Mouse (Mus musculus): ENCODE results near the gene Hmga1b. TPM values are rescaled to one million over a fixed set of nuclear protein-coding genes. Genes with fewer than 3 reads are reported as not detected.
"Not testable (repeated sequence)": the region's sequence is repeated elsewhere in the genome, so short reads cannot be mapped to it uniquely, and the experiment has no call there.

Gene Hmga1b
- polyA plus RNA-seq, 1 experiment from 2014 or later: 9.3 TPM

DNA sequence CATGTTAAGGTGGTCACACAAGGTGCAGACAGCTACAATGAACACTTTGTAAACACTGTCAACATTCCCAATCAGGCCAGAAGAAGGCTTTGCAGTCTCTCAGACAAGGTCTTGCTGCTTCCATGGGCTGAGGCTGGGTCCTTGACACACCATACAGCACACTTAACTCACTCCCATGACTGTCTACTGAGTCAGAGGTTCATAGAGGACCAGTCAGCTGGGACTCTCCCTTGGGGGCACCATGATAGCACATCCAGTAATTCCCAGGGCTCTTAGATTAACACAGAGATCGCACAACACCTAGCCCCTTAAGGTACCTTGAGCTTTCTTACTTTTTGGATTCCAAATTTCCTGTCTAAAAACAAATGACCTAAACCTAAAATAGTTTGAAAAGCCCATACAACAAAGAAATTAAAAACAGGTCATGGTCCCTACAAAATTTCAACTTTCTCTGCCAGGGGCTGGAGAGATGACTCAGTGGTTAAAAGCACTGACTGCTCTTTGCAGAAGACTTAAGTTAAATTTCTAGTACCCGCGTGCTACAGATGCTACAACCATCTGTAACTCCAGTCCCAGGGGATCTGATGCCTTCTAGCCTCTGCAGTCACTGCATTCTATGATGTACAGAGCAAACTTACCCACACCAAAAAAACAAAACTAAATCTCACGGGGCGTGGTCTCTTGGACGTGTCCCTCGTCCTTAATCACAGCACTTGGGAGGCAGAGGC lies 11.0 kb downstream of the Hmga1b start:
- no peaks in the 10 kb centered on the region for H3K36me3 ChIP-seq
- H3K9ac ChIP-seq: no peak overlapping the region
- ATAC-seq (ENCODE audit: insufficient read depth, low FRiP score, low read depth): no peak
- no peak overlapping the region for H3K4me3 ChIP-seq (replicated peaks)
- WGBS: 84% methylated on average over 7 of the region's 7 CpGs
- H3K4me1 ChIP-seq: no peaks in the 10 kb centered on the region
- no peaks in the 10 kb centered on the region for H3K9me3 ChIP-seq
- H3K4me2 ChIP-seq: no peak overlapping the region
- H3K27ac ChIP-seq: no peak overlapping the region
- H3K27me3 ChIP-seq (replicated peaks): no peaks in the 10 kb centered on the region

DNA sequence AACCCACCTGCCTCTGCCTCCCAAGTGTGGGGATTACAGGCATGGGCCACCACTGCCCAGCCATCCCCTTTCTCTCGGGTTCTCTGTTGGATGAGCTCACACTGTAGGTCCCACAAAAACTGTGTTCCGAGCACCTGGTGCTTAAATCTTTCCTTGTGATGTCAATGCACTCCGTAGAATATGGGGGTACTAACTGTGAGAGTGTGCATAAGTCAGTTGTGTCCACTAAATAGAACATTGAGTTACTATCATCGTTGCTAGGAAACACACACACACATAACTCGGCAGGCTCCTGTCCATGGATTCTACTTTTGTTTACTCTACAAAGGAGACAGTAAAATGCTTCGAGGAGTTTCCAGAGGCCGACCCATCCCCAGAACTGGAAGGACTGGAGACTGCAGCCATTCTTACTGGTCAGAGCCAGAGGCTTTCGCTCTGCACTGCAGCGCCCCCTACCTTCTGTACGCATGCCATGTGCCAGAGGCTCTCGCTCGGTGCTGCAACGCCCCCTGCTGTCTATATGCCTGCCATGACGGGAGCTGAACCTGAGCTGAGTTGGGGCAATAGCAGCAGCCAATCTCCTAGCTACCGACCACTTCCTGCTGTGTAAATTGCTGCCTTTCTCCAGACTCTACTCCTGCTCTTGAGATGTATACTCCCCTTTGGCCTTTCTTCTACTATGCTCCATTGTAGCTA lies 13.3 kb downstream of the Hmga1b start:
- no peaks in the 10 kb centered on the region for H3K36me3 ChIP-seq
- no peak overlapping the region for H3K9ac ChIP-seq
- H3K4me3 ChIP-seq (replicated peaks): no peak overlapping the region
- H3K4me2 ChIP-seq: no peak overlapping the region; the same call in 1 of the 2 replicates
- H3K27ac ChIP-seq: no peak overlapping the region
- no peaks in the 10 kb centered on the region for H3K27me3 ChIP-seq (replicated peaks)
- H3K4me1 ChIP-seq: no peaks in the 10 kb centered on the region
- H3K9me3 ChIP-seq: no peaks in the 10 kb centered on the region
- ATAC-seq (ENCODE audit: insufficient read depth, low FRiP score, low read depth): peak; percentile 90
- 21% methylated on average over 15 of the region's 15 CpGs for WGBS

DNA sequence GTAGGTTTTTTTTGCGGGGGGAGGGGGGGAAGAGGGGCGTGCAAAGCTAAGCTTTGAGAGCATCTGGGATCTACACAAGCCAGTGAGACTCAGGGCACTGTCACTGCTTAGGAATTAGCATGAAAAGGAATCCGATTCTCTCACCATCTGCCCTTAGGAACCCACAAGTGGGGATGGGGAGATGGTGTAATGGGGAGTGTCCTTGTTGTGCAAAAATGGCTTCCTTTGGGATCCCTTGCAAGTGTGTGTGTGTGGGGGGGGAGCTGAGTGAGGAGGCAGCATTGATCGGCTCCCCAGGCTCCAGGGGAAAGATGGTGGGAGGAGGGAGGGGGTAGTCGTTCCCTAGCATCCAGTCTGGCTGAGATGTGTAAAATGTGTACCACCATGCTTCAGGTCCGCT lies 14.5 kb downstream of the Hmga1b start:
- Histone ChIP-seq H3K9ac (no peak overlapping the region), H3K4me1 (no peaks in the 10 kb centered on the region), H3K27ac (no peak overlapping the region), H3K4me2 (no peak overlapping the region), H3K4me3 (replicated peaks) (no peak overlapping the region), H3K27me3 (replicated peaks) (no peaks in the 10 kb centered on the region), H3K9me3 (no peaks in the 10 kb centered on the region), H3K36me3 (no peaks in the 10 kb centered on the region)
- 41% methylated on average over 6 of the region's 6 CpGs for WGBS
- no peak for ATAC-seq (ENCODE audit: insufficient read depth, low FRiP score, low read depth)

DNA sequence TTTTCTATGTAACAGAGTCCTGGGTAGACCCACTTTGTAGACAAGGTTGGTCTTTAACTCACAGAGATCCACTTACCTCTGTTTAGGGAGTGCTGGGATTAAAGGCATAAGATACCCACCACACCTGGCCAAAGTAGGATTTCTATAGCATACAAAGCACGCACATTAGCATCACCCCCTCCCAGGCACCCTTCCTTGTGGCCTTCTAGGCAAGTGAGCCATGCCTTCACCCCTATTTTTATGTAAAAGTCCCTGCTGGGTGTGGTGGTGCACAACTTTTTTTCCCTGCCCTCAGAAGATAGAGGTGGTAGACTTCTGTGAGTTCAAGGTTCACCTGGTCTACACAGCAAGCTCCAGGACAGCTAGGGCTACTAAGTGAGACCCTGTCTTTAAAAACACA lies 17.3 kb downstream of the Hmga1b start:
- no peaks in the 10 kb centered on the region for H3K27me3 ChIP-seq (replicated peaks)
- no peak overlapping the region for H3K9ac ChIP-seq
- 85% methylated on average over 1 of the region's 1 CpGs for WGBS
- H3K4me1 ChIP-seq: peaks cover 4% of the 10 kb centered on the region; the same call in 1 of the 2 replicates
- no peak overlapping the region for H3K4me3 ChIP-seq (replicated peaks)
- no peak for ATAC-seq (ENCODE audit: insufficient read depth, low FRiP score, low read depth)
- no peaks in the 10 kb centered on the region for H3K36me3 ChIP-seq
- H3K27ac ChIP-seq: no peak overlapping the region
- no peak overlapping the region for H3K4me2 ChIP-seq
- no peaks in the 10 kb centered on the region for H3K9me3 ChIP-seq

DNA sequence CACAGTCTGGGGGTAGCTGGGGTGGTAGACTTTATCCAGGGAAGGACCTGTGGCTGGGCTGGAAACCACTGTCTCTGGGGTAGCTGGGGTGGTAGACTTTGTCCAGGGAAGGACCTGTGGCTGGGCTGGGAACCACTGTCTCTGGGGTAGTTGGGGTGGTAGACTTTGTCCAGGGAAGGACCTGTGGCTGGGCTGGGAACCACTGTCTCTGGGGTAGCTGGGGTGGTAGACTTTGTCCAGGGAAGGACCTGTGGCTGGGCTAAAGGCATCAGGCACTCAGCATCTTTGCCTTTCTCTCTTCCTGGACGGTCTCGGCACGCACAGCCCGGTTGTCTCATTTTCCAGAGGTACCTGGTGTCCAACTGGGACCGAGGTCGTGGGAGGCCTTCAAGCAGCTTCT lies 18.8 kb downstream of the Hmga1b start:
- H3K27me3 ChIP-seq (replicated peaks); H3K36me3 ChIP-seq; H3K9me3 ChIP-seq; ATAC-seq (ENCODE audit: insufficient read depth, low FRiP score, low read depth); H3K4me3 ChIP-seq (replicated peaks); H3K27ac ChIP-seq; H3K9ac ChIP-seq; H3K4me2 ChIP-seq: not testable (repeated sequence)
- 97% methylated on average over 6 of the region's 6 CpGs for WGBS
- H3K4me1 ChIP-seq: peaks cover 15% of the 10 kb centered on the region

DNA sequence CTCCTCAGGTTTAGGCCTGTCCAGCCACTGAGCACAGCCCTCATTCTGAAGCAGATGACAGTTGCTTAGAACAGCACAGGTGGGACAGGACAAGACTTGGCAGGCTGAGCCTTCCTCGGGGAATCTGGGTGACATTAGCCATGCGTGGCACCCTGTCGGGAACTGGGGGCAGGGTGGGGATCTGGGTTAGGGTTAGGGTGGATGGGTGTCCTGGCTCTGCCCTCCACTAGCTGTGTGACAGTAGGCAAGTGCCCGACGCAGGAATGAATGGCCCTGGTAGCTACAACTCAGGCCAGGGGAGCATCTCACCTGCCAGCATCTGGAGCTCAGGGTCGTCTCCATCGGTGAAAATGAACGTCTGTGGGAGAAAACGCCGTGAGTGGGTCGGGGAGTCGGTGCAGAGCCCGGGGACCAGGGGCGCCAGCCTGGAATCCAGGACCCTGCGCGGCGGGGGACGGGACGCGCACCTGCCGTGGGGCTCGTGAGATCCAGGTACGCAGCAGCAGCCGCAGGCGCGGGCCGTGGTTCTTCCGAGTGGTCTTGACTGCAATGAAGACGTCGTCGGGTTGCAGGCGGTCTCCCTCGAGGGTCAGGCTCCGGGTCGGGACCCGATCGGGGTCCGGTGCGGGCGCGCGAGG lies 21.0 kb downstream of the Hmga1b start:
- H3K4me2 ChIP-seq: peak overlapping the region; percentile 94
- no peaks in the 10 kb centered on the region for H3K27me3 ChIP-seq (replicated peaks)
- peaks cover 8% of the 10 kb centered on the region for H3K36me3 ChIP-seq
- H3K27ac ChIP-seq: peak overlapping the region; percentile 78
- H3K4me3 ChIP-seq (replicated peaks): peak overlapping the region; percentile 93
- H3K9ac ChIP-seq: peak overlapping the region; percentile 64
- 0 out of 2 replicates have a peak, but pooled peaks have one; percentile 20 for ATAC-seq (ENCODE audit: insufficient read depth, low FRiP score, low read depth)
- 2% methylated on average over 42 of the region's 42 CpGs for WGBS
- no peaks in the 10 kb centered on the region for H3K9me3 ChIP-seq
- H3K4me1 ChIP-seq: peaks cover 15% of the 10 kb centered on the region

DNA sequence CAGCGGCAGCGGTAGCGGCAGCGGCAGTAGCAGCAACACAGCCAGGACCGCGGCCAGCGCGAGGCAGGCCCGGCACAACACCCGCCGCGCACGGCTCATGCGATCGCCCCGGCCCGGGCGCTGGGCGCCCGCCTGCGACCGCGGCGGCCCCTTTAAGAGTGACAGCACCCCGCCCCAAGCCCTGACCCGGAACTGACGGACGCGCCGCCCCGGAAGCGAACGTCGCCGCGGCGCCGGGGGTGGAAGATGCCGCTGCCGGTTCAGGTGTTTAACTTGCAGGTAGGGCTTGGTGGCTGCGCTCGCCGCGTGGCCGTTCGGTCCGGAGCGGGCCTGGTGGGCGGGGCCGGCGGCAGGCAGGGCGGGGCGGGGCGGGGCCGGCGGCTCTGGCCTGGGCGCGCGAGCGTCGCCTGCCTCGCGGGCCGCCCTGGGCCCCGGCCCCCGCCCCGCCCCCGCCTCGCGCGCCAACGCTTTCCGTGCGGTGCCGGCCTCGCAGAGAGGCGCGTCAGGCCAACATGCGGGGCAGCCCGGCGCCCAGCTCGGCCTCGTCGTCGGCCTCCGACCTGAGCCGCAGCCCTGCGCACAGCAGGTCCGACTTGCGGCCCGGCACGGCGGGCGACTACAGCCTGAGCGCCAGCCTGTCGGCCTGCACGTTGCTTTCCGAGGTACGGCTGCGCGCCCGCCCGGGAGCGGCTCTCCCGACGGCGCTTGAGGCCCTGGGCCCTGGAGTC lies 21.6 kb downstream of the Hmga1b start, which contains the start of the genes Rfng and Gps1:
Rfng (minus strand) TSS at position 144 of the 728 bp plus-strand sequence.
Gps1 (plus strand) TSS at position 209 of the 728 bp plus-strand sequence.
- H3K9ac ChIP-seq: peak within 1 kb of the TSS; percentile 64
- H3K4me1 ChIP-seq: peaks cover 15% of the 10 kb centered on the region
- peak; percentile 78 for ATAC-seq (ENCODE audit: insufficient read depth, low FRiP score, low read depth)
- peaks cover 11% of the 10 kb centered on the region for H3K36me3 ChIP-seq
- no peaks in the 10 kb centered on the region for H3K27me3 ChIP-seq (replicated peaks)
- peak within 1 kb of the TSS; percentile 94 for H3K4me2 ChIP-seq
- peak within 1 kb of the TSS; percentile 93 for H3K4me3 ChIP-seq (replicated peaks)
- peak within 1 kb of the TSS; percentile 78 for H3K27ac ChIP-seq
- H3K9me3 ChIP-seq: no peaks in the 10 kb centered on the region
- WGBS: under 1% methylated on average over 88 of the region's 107 CpGs

DNA sequence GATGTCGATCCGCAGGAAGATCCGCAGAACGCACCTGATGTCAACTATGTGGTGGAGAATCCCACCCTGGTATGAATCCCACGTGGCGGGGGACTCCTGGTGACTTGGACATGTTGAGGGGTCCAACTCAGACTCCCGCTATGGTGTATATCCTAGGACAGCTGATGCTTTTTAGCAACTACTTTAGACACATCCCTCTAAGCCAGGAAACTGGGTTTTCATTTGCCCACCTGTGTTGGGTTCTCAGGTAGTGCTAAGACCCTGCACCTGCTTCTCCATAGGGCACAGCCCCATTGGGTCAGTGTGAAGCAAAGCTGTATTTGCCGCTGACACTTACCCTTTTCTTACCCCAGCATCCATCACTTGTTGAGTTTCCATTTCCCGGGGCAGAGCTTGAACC lies 22.6 kb downstream of the Hmga1b start:
- H3K4me2 ChIP-seq: peak overlapping the region; percentile 94
- H3K27ac ChIP-seq: peak overlapping the region; percentile 78; the same call in 1 of the 2 replicates
- peak overlapping the region; percentile 93 for H3K4me3 ChIP-seq (replicated peaks)
- 30% methylated on average over 9 of the region's 9 CpGs for WGBS
- H3K9me3 ChIP-seq: no peaks in the 10 kb centered on the region
- H3K4me1 ChIP-seq: peaks cover 15% of the 10 kb centered on the region
- H3K27me3 ChIP-seq (replicated peaks): no peaks in the 10 kb centered on the region
- no peak for ATAC-seq (ENCODE audit: insufficient read depth, low FRiP score, low read depth)
- peak overlapping the region; percentile 64 for H3K9ac ChIP-seq
- peaks cover 20% of the 10 kb centered on the region for H3K36me3 ChIP-seq

DNA sequence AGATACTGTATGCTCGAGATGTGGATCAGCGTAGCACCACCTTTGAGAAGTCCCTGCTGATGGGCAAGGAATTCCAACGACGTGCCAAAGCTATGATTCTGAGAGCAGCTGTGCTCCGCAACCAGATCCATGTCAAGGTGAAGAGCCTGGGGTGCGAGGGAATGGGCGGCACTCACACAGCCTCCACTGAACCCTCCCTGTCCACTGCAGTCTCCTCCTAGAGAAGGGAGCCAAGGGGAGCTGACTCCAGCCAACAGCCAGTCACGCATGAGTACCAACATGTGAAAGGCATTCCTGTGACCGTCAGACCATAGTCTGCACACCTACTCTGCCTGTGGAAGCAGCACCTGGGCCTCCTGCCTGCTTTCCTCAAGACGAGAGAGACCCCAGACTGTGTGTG lies 25.9 kb downstream of the Hmga1b start:
- not testable (repeated sequence) for H3K9me3 ChIP-seq; H3K27me3 ChIP-seq (replicated peaks); H3K9ac ChIP-seq; H3K27ac ChIP-seq; H3K4me2 ChIP-seq; ATAC-seq (ENCODE audit: insufficient read depth, low FRiP score, low read depth); H3K4me3 ChIP-seq (replicated peaks)
- Histone ChIP-seq H3K36me3 (peaks cover 51% of the 10 kb centered on the region), H3K4me1 (peaks cover 13% of the 10 kb centered on the region)
- 85% methylated on average over 10 of the region's 10 CpGs for WGBS

DNA sequence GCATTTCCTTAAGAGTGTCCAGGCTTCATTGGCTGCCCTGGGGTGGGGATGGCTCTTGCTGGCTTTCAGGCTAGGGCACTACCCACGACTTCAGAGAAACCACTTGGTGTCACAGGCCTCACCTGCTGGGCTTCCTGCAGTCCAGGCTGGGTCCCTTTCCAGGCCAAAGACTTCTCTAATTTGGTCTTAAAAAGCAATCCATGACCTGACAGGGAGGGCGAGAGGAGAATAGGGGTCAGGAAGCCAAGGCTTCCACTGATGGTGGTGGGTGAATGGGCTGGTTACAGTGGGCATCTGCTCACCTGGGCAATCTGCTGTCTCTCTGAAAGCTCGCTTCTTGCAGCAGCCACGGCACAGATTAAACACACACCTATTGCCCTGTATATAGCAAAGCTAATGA lies 26.8 kb downstream of the Hmga1b start:
- H3K27me3 ChIP-seq (replicated peaks): no peaks in the 10 kb centered on the region
- ATAC-seq (ENCODE audit: insufficient read depth, low FRiP score, low read depth): no peak
- WGBS: 81% methylated on average over 4 of the region's 4 CpGs
- peaks cover 57% of the 10 kb centered on the region for H3K36me3 ChIP-seq
- no peaks in the 10 kb centered on the region for H3K9me3 ChIP-seq
- no peak overlapping the region for H3K27ac ChIP-seq
- no peak overlapping the region for H3K4me3 ChIP-seq (replicated peaks)
- no peak overlapping the region for H3K4me2 ChIP-seq
- H3K9ac ChIP-seq: no peak overlapping the region
- peaks cover 11% of the 10 kb centered on the region for H3K4me1 ChIP-seq

DNA sequence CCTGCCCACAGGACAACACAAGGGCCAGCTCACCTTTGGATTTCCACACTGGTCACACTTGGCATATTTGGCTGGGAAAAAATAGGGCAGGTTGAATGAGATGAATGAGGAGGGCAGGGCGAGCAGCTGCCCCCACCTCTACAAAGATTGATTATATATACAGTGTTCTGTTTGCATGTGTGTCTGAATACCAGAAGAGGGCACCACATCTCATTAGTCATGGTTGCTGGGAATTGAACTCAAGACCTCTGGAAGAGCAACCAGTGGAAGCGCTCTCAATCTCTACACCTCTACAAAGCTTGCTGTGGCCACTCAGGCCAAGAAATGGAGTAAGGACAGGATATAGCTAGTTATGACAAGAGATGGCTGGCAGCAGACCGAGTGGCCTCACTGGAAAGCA lies 27.2 kb downstream of the Hmga1b start:
- peaks cover 60% of the 10 kb centered on the region for H3K36me3 ChIP-seq
- 79% methylated on average over 3 of the region's 3 CpGs for WGBS
- no peak for ATAC-seq (ENCODE audit: insufficient read depth, low FRiP score, low read depth)

More for the DNA sequence above, 27.2 kb downstream of the Hmga1b start:
- H3K27ac ChIP-seq: no peak overlapping the region
- peaks cover 14% of the 10 kb centered on the region for H3K4me1 ChIP-seq
- H3K9me3 ChIP-seq: no peaks in the 10 kb centered on the region
- no peaks in the 10 kb centered on the region for H3K27me3 ChIP-seq (replicated peaks)
- no peak overlapping the region for H3K4me3 ChIP-seq (replicated peaks)
- no peak overlapping the region for H3K9ac ChIP-seq
- H3K4me2 ChIP-seq: no peak overlapping the region
